Mouse (Mus musculus): ENCODE data around the gene Lyzl4. TPM values are rescaled to one million over a fixed set of nuclear protein-coding genes. Genes with fewer than 3 reads are reported as not detected.

The Lyzl4 gene
- total RNA-seq, 2 experiments from 2014 or later = not detected

DNA sequence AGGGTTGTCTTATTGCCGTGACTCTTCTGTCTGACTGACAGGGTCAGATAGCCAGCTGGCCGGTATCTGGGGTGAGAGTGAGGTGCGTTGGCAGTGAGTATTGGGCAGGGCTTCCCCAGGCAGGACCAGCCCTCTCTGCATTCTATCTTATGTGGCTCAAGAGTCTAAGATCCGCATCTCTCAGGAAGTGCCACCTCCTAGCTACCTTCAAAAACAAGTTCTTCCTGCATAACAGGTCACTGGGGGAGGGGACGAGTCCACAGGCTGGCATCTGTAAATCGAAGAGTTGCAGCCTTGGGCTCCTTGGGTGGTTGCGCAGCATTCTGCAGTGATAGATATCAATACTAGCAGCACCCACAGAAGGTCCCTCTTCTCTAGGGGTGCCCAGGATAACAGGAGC, 5.1 kb upstream of the Lyzl4 start:
- no peak for DNase-seq

DNA sequence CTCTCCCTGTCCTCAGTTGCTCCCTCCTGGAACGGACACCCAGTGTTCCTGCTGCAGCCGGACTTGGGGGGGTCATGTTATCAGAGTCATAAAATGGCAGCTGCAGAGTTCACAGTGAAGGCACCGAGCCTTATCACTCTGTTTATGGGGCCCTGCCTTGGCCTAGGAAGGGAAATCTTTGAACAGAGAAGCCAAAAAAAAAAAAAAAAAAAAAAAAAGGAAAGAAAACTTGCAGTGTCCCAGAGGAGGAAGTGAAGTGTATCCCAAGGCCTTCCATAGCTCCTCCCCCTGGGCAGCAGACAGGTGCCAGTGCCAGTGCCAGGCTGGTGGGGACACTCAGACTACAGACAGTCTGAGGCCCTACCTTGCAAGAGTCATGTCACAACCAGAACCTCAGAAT, 3.0 kb upstream of the Lyzl4 start:
- DNase-seq = no peak

DNA sequence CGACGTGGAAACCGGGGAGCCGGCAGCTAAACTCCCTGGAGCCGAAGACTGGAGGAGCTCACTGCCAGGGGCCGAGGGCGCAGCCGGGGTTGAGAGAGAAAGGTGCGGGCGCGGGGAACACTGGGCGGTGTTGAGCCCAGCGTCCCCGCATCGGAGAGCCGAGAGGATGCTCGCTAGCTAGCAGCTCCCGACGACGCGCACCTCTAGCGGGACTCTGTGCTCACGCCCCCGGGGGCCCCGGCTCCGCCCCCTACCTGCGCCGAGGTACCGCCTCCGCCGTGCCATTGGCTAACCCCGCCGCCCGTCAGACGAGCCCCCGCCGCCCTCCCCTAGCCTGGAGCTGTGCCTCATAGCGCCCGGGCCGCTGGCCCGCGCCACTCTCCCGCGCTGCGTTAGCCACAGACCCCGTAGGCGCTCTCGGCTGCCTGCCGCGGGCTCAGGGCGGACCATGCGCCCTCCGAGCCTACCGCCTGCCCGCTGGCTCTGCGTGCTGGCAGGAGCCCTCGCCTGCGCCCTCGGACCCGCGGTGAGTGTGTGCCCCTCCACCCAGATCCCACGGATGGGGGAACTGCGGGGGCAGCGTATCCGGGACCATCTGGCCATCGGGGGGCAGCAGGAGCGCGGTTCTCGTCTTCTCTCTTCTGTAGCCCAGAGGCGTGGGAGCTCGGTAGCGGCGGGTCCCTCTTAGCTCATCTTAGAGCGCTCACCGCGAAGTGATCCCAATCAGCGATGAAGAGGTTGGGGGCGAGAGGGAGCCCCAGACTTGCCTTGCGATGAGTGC, 695 bp upstream of the Lyzl4 start, which contains the start of gene Vipr1:
Vipr1 (plus strand) TSS at position 316 of the 781 bp plus-strand sequence.
- peak; percentile 51 for DNase-seq

DNA sequence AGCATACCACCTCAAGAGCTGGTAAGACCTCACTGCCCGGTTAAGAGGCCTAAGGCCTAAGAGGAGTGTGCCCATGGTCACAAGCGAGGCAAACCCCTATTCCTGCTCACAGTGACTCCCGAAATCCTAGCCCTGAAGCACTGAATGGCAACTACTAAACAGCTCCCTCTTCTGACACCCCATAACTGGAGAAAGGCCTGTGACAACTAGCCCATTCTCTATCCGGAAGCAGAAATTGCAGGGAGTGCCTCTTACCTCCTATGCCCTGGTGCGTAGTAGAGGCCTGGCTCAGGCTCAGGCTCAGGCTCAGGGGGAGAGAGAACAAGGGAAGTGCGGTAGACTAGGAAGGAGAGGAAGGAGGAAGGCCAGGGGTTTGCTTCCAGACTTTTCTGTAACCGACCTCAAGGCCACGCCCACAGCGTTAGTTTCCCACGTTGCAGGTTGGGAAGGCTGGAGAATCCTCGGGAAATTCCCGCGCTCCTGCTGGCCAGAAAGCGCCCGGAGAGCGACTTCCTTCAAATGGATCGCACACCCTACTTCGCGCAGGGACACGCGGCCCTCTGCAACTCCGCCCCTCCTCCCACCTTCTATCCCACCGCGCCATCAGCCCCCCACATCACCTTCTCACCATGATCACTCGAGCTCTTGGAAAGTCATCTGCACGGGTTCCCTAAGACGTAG, 521 bp downstream of the Lyzl4 start:
- no peak for DNase-seq

DNA sequence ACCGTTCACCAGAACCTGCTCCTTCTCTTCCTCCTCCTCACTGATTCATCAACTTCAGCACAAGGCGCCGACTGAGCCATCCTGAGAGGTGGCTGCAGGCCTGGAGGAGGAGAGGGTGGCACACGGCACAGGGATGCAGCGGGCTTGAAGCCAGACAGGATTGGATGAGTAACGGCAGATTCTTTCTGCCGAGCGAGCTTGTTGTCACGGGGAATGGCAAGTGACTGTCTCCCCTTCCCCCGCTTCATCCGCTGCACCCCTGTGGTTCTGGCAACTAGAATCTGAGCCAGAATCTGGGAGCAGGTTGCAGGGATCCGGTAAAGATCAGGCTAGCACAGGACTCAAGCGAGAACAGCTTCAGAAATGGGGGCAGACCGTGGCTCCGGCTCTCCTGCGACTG, 2.1 kb downstream of the Lyzl4 start:
- DNase-seq = no peak

DNA sequence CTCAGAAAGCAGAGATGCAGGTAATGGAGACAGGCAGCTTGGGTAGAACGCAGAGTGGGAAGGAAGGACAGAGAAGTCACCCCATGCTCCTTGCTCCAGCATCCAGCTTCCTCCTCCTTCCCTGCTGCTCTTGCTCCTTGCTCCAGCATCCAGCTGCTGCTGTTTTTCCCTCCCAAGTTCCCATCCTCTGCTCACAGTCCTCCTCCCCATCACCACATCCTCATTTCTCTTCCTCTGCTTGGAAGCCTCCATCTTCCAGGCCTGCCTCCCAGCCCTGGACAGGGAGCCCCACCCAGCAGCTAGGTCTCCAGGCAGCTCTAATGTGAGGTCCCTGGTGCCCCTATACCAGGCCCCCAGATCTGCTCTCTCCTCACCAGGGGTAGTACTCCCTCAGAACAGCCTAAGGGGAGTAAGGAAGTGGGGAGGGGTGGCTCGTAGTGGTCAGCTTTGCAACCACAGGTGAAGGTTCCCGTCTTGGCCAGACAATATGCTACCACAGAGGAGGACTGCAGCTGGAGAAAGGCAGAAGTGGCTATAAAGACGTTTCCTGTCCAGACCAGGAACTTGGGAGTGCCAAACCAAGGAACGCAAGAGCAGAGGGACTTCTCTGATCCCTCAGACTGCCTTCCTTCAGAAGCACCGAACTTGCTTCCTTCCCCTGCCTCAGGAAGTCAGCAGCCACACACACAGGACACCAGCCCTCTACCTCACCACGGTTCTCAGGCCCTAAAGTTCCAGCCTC, 5.9 kb downstream of the Lyzl4 start:
- DNase-seq = no peak

DNA sequence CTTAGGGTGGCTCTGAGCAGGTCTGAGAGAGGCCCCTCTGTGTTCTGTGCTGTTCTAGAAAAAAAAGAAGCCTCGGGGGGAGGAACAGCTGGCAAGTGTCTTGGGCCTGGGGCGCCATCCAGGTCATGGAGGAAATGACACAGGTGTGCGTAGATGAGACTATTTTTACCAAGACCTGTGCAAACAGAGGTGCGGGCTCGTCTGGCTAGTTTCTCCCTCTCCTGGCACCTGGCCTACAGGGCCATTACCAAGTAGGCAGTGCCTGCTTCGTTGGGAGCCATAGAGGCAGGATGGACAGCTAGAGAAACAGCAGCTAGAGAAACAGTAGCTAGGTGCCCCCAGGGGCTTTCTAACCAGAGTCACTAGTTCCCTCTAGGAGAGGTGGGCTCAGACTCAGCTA, 8.6 kb downstream of the Lyzl4 start:
- DNase-seq = no peak

DNA sequence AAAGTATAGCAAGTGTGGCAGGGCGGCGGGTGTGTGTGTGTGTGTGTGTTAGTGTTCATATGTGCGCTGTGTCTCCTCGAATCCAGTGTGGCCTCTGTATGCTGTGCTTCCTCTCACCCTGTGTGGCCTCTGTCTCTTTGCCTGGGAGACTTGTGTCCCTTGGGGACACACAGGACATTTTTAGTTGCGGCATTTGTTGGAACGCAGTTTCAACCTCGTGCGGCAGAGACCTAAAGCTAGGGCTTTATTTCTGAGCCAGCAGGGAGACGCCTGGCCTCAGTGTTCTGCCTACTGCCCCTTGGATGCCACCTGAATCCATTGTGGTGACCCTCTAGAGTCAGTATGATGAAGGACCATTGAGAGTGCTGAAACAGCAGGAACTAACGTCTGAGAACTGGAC, 9.0 kb downstream of the Lyzl4 start:
- no peak for DNase-seq

DNA sequence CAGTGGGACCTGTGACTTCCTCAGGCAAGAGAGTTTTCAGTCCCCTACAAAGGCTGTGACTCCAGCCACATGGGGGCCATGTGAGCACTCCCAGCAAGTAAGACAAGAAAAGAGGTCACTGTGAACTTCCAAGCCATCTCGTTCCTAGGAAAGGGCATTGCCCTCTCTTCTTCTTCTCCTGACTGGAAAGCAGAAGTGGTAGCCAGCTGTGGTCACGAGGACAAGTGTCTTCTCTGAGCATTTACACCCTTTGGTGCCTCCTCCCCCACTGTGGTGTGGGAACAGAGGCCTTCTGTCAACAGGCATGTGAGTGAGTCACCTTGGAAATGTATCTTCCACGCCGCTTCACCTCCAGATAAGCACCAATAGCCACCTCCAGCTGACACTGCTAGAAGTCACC, 9.9 kb downstream of the Lyzl4 start:
- DNase-seq = no peak

DNA sequence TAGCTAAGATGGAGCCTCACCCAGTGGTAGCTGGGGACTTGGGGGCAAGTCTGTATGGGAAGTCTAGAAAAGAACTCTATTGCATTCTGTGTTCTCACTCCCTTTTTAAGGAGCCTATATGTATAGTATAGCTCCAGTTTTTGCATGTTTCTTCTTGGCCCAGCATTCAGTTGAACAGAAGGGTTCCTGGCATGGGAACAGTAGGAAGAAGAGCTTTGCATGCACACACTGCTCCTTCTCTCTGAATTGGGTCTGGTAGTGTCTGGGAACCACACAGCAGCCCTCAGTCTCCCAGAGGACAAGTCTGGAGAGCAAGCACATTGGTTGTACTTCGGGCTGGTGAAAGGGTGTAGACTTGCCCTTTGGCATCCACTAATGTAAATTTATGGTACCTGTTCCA, 11.3 kb downstream of the Lyzl4 start:
- no peak for DNase-seq

DNA sequence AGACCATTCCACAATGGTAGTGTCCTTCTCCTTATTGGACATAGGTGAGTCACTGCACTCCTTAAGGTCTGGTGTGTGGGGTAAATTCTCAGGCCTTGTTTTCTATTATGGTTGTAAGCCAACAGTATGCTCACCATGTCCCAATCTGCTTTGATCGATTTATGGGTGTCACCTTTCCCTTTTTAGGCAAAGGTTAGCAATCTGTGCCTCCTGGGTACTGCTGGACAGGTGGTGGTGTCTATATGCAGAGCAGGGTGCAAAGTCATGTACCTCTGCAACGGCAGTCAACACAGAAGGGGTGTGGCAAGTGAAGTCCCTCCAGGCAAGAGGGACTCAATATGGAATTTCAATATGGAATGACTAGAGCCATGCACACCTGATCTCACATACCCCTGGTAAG, 17.0 kb downstream of the Lyzl4 start:
- no peak for DNase-seq

DNA sequence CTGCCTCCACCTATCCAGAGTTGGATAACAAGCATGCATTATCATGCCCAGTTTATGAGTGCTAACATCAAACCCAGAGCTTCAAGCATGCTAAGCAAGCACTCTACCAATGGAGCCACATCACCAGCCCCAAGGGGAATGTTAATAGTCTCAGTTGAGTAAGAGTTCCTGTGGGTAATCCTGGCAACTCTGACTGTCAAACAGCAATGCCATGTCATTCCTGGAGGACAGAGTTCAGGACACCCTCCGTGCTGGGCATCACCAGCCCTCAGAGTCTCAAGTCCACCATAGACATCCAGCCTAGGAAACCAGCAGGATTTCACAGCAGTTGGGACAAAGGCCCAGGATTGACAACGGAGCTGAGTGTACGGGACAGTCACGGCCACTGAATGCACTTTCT, 18.7 kb downstream of the Lyzl4 start:
- no peak for DNase-seq

DNA sequence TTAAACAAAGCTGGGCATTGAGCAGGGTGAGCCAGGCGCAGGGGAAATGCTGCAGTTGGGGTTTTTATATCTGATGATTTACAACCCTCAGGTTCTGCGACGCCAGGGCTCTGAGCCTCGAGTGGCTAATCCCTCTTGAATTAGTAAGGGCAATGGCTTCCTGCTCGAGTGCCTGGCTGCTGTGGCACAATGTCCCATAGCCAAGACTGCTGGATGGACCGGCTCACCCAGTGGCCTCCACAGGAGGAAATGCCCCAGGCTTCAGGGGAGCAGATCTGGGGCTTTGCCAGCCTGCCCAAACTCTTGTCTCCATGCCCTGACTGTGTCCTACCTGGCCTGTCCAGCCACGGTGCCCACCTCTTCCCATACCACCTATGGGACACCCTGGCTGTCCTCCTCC, 22.5 kb downstream of the Lyzl4 start:
- DNase-seq = no peak

DNA sequence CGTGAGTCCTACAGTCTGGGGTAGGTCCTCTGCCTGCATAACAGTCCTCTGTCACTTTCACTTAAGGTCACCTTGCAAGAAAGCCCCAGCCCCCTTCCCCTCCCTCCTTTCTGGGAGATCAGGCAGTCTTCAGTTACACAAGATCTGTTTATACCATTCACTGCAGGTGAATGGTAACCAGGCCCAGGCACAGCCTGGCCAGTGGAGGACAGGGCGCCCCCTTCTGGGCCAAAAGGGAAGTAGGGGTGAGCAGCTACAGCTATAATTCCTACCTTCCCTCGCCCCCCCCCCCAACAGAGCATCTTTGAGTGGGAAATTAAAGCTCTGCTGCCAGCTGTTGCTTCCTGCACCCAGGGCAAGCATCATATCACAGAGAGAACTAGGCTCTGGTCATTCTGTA, 25.4 kb downstream of the Lyzl4 start:
- DNase-seq = no peak

DNA sequence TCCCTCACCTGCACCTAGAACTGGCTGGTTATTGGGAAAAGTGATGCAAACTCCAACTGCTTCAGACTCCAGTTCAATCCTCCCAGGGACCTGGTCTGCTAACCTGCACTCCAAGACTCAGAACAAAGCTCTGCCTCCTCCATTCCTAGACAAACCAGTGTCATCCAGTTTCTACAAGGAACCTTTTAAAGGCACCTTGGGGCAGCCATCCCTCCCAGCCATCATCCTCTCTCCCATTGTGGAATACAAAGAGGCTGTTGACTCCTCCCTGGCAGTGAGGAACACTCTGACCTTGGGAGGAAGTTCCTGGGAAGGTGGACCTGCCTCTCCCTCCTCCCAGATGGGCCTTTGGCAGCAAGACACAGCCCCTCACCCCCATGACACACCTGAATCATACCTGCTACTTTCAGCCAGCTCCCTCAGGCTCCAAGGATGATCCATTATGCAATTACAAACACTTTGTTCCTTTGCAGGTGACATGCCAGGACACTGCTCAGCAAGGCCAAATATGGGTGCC, 27.6 kb downstream of the Lyzl4 start:
- no peak for DNase-seq

DNA sequence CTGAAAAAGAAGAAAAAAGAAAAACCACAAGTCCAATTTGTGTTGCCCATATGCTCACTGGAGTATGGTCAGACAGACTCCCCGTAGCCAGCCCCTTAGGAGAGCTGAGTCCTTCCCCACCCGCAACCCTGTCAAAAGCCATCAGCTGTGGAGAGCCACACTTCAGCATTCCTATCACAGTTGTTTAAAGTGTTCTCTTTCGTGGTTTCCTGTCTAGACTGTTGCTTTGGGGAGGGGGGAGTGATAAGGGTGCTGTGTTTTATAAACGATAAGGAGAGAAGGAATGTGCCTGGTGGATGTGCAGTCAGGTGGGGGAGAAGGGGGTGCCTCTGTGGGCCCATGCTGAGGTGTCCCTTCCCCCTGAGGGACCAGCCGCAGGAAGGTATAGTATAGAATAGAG, 28.7 kb downstream of the Lyzl4 start:
- DNase-seq = no peak

DNA sequence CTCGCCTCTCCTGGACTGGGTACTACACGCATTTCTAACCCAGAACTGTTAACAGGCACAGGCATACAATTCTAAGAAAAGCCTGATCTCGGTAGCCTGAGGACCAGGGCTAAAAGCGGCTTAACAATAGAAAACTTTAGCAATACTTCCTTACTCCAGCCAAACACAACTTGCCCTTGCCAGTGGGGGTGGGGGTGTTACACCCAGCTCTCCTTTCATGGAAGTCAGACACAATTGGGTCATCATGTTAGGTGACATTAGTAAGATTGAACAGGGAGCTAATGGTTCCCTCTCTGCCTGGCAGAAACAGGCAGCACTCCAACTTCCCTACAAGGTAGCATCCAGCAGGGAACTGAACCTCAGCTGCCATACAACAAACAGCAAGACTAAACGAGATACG, 32.5 kb downstream of the Lyzl4 start:
- no peak for DNase-seq

DNA sequence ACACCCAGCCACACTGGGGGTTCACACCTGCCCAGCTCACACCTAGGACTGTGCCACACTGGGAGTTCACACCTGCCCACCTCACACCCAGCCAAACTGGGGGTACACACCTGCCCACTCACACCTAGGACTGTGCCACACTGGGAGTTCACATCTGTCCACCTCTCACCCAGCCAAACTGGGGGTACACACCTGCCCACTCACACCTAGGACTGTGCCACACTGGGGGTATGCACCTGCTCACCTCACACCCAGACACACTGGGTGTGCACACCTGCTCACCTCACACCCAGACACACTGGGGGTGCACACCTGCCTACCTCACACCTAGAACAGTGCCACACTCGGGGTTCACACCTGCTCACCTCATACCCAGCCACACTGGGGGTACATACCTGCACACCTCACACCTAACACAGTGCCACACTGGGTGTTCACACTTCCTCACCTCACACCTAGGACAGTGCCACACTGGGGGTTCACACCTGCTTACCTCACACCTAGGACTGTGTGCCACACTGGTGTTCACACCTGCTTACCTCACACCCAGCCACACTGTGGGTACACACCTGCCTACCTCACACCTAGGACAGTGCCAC, 35.3 kb downstream of the Lyzl4 start:
- no peak for DNase-seq

DNA sequence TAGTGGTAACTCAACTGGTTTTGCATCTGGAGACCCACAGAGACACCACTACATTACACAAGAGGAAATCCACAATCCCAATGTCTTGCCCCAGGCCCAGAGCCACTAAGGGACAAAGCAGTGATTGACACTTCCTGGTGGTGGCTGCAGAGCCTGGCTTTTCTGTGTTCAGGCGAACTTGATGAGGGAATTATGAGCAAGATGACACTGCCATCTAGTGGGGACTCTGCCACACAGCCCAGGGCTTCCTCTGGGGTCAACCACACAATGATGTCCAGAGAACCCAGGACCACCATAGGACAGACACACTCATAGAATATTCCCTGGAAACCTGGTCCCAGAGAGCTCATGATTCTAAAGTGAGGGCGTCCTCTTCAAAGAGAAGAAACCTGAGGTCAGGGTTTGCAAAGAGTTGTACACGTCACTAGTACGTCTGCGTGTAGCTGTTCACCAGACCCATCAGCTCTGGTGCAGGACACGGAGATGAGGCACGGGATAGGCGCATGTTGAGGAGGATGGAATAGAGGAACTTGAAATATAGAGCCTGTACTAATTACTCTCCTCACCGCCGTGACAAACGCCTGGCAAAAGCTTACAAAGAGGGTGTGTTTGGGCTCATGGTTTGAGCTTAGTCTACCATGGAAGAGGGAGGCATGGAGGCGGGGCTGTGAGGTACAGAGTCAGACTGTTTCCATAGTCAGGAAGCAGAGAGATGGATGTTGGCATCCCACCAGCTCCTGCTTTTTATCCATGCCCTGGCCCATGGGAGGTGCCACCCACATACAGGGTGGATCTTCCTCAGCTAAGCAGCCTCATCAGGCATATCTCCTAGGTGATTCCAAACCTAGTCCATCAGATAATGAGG, 36.2 kb downstream of the Lyzl4 start:
- peak; percentile 20 for DNase-seq

DNA sequence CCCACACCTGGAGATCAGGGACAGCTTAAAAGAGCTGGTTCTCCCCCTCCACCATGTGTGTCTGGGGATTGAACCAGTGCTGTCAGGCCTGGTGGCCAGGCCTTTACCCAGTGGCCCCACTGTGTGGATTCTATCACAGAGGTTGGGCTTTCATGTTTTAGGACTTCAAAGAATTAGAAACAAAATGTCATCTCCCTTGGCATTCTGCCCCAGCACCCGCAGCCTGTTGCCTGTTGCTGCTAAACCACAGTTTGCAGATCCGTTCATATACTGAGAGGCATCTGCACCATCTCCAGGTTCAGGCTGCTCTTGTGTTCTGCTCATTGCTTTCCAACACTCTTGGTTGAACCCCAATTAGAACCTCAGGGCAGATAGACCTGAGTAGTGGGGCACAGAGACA, 39.5 kb downstream of the Lyzl4 start:
- no peak for DNase-seq

DNA sequence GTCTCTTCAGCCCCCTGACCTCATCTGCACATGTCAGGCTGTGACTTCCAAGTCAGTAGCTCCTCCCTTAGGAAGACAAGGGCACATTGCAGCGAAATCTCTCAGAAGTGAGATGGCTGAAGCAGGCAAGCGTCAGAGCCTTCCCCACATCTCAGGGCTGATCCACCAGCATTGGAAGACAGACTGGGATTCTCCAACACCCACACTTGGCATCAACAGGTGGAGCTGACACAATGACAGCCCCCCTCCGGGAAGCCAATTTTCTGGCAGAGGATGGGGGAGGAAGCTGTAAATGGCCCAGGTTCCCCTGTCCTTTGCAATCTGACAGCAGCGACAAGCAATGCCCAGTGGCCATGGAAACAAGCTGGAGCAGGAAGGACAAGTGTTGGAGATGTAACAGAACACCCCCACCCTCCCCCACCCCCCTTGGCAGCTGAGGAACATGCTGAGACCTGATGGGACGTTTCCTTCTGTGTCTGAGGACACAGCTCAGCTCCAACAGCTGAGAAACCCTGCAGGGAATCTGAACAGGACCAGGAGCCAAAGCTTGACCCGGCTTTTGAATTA, 41.0 kb downstream of the Lyzl4 start:
- peak; percentile 21 for DNase-seq
